Mouse (Mus musculus) CD4-positive helper T cell, adult 2 months (primary cell): ENCODE measurements around the gene 1110032A03Rik.

Experiments used
- DNase-seq: peaks from one replicate; pipeline ENCODE4 v3.0.0-alpha.2; 2012; ENCODE audit warnings: low read depth, missing footprints, low spot score

The 1110032A03Rik gene

DNA sequence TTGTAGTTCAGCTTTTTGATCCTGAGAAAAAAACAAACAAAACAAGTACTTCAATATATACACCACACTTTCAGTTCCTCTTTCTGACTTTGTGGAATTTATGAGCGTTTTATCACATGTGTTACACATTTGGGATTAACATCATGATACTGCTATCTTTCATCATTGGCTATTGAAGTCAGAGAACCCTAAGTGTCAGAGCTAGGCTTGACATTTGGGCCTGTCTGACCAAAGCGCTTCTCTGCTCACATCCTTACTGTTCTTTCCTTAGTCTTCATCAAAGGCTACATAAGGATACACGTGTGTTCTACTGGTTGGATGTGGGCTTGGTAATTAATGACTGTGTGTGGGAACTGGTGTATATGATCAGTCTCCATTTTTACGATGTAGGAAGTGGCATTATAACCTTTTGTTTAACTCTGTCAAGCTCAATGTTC, 1.3 kb downstream of the 1110032A03Rik start:
- DNase-seq = no peak

DNA sequence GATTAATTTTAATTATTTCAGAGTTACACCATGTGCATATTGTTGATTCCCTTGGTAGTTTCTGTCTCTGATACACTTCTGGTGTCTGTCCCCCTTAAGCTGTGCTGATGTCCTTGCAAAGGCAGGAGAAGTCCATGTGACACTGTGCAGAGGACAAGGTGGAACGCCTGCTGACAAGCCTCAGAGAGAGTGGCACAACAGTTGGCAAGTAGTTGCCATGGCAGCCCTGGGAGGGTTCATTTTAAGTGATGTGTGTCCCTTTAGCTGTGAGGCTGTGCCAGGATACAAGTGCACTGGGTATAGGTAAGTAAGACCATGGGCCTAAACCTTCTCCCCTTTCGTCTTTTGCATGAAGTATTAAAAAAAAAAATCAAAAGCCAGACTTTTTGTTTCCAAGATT, 5.3 kb downstream of the 1110032A03Rik start:
- DNase-seq = no peak

DNA sequence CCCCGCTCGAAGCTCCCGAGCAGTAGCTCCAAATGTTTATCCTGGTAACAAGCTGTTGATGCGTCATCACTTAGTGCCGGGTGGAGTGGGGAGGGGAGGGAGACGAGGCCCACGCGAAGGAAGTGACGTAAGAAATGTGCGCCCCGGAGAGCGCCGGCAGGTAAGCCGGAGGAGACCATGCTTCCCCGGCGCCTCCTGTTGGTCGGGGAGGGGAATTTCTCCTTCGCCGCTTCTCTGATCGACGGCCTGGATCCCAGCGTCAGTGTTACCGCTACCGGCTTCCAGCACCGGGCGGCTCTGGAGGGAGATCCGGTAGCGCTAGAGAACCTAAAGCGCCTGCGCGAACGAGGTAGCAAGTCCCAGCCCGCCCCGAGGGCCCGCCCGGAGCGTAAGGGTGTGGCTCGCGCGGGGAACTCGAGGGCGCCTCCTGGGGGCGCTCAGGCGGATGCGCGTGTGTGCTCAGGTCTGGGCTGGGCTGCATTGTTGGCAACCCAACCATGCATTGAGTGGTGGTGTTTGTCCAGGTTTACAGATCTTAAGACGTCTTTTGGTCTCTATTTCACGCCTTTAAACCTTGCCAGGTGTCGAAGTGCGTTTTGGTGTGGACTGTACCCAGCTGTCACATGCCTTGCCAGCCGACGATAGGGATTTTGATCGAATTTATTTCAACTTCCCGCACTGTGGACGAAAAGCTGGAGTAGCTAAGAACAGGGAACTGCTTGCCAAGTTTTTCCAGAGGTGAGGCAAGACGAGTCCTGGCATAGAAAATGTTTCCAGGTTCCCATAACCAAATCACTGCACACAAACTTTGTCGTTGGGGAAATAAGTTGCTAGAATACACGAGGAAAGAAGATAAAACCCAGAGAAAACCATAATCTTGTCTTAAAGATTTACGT, 7.0 kb downstream of the 1110032A03Rik start, which contains the start of gene Fdxacb1:
Gene Fdxacb1, plus strand, starts transcription at position 130 of the 896 bp plus-strand sequence.
- DNase-seq = peak; percentile 99

GRCm38 (mm10) chr9:50767531-50768106, 7.7 kb downstream of the 1110032A03Rik start:
- DNase-seq = no peak

DNA sequence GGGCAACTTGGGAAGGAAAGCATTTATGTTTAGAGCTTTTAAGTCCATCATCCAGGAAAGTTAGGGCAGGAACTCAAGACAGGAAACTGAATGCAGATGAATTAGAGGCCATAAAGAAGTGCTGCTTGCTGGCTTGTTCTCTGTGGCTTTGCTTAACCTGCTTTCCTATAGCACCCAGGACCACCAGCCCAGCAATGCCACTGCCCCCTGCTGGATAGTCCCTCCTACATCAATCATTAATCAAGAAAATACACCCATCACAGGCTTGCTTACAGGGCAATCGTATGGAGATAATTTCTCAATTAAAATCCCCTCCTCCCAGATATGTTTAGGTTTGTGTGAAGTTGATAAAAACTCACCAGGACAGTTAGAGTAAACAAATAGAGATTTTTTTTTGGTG, 12.0 kb downstream of the 1110032A03Rik start:
- DNase-seq = no peak

DNA sequence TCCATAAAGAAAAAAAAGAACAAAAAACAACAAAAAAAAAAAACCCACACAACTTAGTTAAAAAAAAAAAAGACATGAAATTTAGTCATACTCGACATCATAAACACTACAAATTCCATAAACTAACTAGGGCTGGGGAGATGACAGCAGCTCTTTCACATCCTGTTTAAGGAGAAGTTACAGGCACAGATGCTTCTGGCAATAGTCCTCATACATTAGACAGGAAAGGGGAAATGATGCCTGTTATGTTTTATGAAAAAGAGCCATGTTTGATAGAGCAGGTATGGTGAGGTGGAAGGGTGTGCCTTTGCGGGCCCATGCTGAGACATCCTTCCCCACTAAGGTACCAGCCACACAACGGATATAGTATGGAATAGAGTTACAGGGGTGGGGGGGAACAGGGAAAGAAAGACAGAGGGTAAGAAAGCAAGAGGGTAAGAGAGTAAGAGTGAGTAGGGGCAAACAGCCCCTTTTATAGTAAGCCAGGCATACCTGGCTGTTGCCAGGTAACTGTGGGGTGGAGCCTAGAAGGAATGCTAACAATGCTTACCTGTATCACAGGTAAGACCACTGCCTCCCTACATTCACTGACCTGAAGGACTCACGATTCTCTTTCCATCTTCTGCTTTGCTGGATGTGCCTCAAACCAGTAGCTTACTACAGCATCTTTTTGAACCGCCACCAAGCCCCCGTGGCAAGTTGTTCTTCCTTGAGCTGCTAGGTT, 13.6 kb downstream of the 1110032A03Rik start:
- DNase-seq = no peak

- no peak for DNase-seq
Observed at GRCm38 (mm10) chr9:50756711-50757110, 18.6 kb downstream of the 1110032A03Rik start.

GRCm38 (mm10) chr9:50753947-50754346, 21.4 kb downstream of the 1110032A03Rik start:
- DNase-seq = no peak

DNA sequence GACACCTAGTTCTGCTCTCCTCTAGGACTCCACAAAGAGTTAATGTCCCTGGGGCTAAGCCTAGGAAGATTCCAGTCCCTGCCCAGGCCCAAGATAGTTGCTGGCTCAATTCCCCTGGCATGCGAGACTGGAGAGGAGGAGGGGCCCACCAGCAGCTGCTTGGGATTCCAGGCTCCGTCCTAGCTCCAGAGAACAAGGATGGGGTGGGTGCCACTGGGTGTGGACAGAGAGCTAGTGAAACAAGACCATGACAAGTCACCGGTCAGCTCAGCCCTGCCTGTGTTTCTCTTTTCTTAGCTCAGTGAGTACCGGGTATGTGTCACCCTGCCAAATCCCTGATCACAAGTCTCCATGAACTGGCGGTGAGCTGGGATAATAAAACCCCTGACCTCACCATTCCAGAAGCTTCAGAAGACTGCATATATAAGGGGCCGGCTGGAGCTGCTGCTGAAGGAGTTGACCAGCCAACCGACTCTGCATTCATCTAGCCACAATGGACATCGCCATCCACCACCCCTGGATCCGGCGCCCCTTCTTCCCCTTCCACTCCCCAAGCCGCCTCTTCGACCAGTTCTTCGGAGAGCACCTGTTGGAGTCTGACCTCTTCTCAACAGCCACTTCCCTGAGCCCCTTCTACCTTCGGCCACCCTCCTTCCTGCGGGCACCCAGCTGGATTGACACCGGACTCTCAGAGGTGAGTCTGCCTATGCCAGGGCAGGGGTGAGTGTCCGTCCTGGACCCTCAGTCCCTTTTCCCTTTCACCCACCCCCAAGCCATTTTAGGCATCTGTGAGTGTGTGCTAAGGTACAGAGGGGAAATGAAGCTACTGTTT, 22.3 kb downstream of the 1110032A03Rik start:
- no peak for DNase-seq

DNA sequence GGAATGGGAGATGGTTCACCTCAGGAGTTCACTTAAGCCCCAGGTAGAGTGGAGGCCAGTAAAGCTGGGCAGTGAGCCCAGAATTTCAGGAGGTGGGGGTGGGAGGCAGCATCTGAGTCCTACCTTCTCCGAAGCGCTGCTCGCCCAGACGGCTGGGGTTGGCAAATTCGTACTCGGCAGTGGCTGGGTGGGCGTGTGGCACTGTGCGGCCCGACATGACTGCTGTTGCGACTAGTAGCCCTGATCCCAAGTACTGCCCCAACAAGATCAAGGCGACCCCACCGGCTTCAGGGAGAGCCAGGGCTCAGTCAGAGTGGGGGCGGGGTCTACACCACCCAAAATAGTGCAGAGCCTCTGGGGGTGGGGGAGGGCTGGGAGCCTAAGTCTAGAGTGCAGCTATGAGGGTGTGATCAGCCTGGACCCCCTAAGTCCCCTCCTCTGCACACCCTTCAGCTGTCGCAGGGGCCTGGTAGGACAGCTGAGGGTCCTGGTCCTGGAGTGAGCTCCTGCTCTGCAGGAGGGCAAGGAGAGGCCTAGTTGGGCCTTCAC, 23.2 kb downstream of the 1110032A03Rik start, which contains the start of gene Hspb2:
Gene Hspb2, minus strand, starts transcription at position 301 of the 549 bp plus-strand sequence.
- DNase-seq = no peak

GRCm38 (mm10) chr9:50751323-50751722, 24.0 kb downstream of the 1110032A03Rik start, which contains the start of gene Cryab:
Cryab (plus strand) TSS chr9:50751325.
- no peak for DNase-seq

GRCm38 (mm10) chr9:50750706-50751105, 24.6 kb downstream of the 1110032A03Rik start:
- DNase-seq = no peak

GRCm38 (mm10) chr9:50746214-50746677, 29.1 kb downstream of the 1110032A03Rik start, which contains the start of gene 2310030G06Rik:
2310030G06Rik (minus strand) TSS chr9:50746536.
- DNase-seq = no peak

GRCm38 (mm10) chr9:50745806-50746205, 29.5 kb downstream of the 1110032A03Rik start:
- no peak for DNase-seq

- no peak for DNase-seq
Observed at GRCm38 (mm10) chr9:50742744-50743143, 32.6 kb downstream of the 1110032A03Rik start.

DNA sequence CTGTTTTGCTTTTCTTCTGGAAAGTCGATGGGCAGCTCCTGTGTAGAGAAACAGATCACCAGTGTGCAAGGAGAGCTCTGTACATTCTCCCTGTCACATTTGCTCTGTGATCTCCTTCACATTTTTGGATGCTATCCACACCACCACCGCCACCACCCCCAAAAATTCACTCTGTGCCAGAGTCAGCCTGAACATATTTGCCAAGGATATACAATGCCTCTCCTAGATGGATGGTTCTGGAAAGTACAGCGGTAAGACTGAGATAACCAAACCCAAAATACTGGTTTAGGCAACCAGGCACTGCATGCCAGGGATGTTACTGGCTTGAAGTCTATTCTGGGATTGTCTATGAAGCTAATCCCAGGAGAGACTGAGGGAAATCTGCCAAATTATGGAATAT, 33.1 kb downstream of the 1110032A03Rik start:
- no peak for DNase-seq

GRCm38 (mm10) chr9:50740867-50741784, 34.2 kb downstream of the 1110032A03Rik start:
- DNase-seq = no peak

GRCm38 (mm10) chr9:50738914-50739870, 36.1 kb downstream of the 1110032A03Rik start, which contains the start of gene Dixdc1:
Dixdc1 (minus strand) TSS chr9:50739517.
- peak; percentile 85 for DNase-seq
